Mouse (Mus musculus) ZHBTc4 (cell line): ENCODE measurements around the gene Lpcat2.

Experiments used
- DNase-seq: peaks from one replicate; pipeline ENCODE4 v3.0.0-alpha.2; 2011; ENCODE audit warnings: low read depth, low spot score

Lpcat2 gene

DNA sequence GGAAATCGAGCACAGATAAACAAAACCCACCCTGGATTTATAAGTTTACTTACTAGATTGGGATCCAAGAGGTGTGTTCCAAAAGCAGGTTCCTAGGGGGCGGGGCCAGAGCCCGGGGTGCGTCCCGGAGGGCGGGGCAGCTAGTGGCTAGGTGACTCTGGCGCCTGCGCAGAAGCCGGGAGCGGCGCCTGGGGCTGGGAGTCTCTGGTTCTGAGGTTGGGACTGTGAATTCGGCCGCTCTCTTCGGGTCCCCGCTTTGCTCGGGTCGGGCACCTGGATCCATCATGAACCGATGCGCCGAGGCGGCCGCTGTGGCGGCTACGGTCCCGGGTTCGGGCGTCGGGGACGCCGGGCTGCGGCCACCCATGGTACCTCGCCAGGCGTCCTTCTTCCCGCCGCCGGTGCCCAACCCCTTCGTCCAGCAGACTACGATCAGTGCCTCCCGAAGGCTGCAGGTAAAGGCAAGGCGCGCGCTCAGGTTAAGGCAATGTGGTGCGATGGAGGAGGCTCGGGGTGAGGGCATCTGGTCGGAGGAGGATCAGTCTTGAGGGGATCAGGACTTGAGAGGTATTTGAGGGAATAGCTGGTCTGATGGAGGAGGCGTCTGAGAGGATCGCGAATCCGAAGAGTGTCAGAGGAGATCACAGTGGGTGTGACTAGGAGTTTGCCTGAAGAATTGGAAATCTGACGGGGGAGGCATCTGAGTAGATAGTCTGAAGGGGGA lies at the start of gene Lpcat2:
Gene Lpcat2 (plus strand): TSS at position 169 of the 724 bp plus-strand sequence.
- DNase-seq, result peak; percentile 89

DNA sequence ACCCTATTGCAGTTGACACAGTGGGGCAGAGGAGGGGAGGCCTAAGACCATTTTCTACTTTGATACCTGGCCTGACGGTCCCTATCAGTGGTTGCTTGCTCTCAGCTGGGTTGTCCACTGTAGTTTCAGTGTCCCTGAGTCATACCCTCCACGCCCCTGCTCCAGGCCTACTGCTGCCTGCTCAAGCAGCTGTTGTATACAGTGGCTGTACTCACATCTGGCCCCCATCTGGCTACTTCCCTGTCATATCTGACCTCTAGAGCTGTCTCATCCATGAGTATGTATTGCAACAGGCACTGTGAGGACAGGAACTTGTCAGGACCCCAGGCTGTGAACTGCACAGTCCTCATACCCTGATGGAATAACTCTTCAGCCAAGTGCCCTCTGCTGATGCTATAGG lies 42.4 kb upstream of the Lpcat2 start:
- no peak for DNase-seq

GRCm38 (mm10) chr8:92815661-92816060 lies 39.5 kb upstream of the Lpcat2 start:
- DNase-seq, result no peak

- peak; percentile 86 for DNase-seq
Measured at GRCm38 (mm10) chr8:92817928-92818818, 37.0 kb upstream of the Lpcat2 start.

DNA sequence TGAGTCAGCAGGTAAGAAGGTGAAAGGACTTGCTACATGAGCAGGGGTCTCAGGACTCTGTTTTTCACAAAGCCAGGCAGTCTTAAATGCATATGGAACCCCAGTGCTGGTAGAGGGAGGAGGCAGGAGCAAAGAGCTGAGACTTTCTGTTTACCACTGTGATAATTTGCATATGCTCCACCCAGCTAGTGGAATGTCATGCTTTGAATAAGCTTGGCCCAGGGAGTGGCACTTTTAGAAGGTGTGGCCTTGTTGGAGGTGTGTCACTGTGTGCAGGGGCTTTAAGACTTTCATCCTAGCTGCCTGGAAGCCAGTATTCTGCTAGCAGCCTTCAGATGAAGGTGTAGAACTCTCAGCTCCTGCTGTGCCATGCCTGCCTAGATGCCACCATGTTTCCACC lies 34.0 kb upstream of the Lpcat2 start:
- peak; percentile 92 for DNase-seq

GRCm38 (mm10) chr8:92822386-92822785 lies 32.8 kb upstream of the Lpcat2 start:
- no peak for DNase-seq

GRCm38 (mm10) chr8:92825991-92826390 lies 29.1 kb upstream of the Lpcat2 start:
- DNase-seq, result no peak

GRCm38 (mm10) chr8:92827243-92828034 lies 27.7 kb upstream of the Lpcat2 start, which contains the start of gene Mmp2:
Gene Mmp2, plus strand, starts transcription at chr8:92827291.
- DNase-seq, result peak; percentile 71

GRCm38 (mm10) chr8:92828251-92828743 lies 26.8 kb upstream of the Lpcat2 start:
- no peak for DNase-seq

DNA sequence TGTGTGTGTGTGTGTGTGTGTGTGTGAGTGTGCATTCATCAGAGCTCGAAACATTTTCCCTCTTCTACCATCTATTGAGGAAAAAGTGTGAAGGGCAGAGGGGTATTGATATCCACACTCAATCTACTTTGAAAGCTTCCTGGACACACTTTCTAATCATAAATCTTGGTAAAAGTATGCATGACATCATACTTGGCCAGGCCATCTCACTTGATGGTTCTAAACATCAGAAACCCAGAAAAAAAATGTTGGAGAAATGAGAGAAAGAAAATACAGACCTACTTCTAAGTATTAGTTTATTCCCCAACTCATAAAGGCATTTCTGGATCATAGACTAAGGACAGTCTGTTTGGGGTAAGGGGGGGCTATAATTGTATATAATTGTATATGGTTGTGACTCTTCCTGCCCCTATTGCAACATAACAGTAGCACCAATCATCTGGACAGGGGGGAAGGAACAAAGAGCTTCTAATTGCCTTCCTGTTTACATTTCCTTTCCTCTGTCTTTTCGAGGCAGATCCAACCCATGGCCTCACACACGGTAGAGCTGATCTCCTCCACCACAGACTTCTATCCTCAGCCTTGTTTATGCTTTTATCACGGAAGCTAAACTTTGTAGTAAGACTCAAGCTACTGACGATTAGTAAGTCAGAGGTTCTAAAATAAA lies 20.9 kb upstream of the Lpcat2 start:
- no peak for DNase-seq

DNA sequence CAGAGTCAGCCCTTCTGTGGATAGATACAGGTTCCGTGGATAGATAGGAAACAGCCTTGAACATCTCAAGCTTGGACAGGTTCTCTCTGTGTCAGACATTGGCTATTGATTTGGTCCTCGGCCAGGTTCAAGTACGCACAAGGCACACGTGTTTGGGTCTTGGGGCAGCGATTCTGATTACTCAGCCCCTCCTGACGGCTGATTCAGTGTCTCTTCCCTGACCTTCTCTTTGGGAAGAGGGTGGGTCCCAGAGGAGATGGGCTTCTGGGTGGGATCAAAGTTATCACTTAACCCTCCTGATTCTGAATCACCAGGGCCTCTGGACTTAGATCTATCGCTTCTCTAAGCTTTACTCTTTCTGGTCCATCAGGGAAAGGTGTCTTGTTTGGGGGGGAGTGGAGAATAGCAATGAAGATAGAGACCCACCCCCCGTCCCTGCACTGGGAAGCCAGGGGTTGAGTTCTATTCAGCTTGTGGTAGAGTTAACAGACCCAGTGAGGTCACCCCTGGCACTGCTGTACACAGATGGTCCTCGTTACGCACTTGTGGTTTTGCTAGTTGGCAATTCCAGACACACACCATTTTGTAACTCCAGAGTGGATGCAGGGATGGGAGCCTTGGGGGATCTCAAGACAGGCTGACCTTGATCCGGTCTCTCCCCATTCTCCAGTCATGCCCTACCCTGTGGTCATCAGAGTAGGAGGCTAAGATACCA lies 20.2 kb upstream of the Lpcat2 start:
- no peak for DNase-seq

DNA sequence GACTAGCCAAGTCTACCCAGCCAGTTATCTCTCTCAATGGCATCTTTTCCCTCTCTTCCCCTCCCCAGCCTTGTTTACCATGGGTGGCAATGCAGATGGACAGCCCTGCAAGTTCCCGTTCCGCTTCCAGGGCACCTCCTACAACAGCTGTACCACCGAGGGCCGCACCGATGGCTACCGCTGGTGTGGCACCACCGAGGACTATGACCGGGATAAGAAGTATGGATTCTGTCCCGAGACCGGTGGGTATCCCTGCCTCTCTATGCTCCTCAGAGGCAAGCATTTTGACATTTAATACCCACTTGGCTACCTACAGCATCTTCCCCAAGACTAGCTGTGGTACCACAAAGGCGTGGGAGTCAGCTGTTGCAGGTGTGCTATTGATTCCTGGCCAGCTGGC lies 19.2 kb upstream of the Lpcat2 start:
- no peak for DNase-seq

DNA sequence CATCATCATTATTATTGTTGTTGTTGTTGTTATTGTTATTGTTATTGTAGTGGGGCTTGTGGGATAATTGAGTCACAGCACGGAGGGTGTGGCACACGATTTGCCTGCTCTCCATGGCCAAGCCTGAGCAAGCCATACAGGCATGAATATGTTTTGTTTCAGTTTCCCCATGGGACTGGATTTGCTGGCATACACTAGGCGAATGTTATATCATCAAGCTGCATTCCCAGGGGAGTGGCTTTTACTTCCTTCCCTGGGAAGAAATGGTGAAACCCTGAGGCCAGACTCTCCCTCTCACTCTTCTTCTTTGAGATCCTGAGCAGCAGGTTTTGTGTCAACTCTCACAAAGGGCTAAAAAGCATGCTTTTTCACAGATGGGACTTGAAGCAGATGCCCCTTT lies 16.5 kb upstream of the Lpcat2 start:
- DNase-seq, result no peak

GRCm38 (mm10) chr8:92839161-92839560 lies 16.0 kb upstream of the Lpcat2 start:
- DNase-seq, result no peak

GRCm38 (mm10) chr8:92839876-92840275 lies 15.3 kb upstream of the Lpcat2 start:
- no peak for DNase-seq

DNA sequence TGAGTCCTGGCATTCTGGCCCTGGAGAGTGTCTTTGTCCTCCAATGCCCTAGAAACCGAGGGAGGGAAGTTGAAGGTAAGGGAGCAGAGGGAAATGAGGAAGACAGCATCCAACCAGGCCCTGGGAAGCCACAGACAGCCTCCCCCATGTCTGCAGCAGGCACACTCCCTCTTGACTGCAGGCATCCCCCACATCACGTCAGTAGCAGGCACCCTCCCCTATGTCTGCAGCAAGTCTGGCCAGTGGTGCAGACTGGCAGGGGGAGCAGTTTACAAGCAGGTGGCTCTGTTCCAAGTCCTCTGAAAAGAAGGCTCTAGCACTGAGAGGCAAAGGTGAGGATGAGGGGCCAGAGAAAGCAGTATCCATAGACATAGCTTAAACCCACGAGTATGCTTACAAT lies 8.5 kb upstream of the Lpcat2 start:
- DNase-seq, result no peak

DNA sequence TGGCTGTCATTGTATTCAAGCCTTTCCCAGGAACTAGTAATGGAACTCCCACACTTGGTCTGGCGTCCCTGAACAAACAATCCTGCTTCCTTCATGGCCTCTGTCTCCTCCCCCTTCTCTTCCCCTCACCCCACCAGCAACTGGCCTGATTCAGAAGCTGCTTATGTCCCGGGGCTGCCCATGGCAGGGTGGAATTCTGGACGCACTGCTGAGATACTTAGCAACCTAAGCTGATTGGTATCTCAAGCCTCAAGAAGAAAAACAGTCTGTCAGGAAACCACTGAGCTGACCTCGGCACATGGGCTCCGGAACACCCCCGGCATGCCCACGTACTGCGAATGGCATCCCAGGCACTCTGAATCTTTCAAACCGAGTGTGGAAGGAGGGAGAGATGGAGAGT lies 7.8 kb upstream of the Lpcat2 start:
- DNase-seq, result no peak

GRCm38 (mm10) chr8:92849261-92849660 lies 5.9 kb upstream of the Lpcat2 start:
- DNase-seq, result peak; percentile 9

DNA sequence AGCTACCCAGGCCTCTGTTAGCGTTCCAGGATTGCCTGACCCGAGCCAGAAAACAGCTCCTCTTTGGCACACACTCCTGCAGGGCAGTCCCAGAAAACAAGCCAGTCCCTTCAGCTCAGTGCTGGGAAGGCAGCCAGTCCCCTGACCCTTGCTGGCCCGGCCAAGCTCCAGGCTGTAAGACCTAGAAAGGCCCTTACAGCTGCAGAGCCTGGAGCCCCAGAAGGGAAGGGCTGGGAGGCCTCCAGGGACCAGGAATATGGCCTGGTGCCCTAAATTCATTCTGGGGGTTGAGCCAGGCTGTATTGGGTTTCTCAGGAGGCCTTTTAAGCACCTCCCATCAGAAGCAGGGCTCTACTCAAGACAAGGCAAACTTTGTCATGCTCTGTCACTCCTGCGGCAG lies 4.9 kb upstream of the Lpcat2 start:
- no peak for DNase-seq

DNA sequence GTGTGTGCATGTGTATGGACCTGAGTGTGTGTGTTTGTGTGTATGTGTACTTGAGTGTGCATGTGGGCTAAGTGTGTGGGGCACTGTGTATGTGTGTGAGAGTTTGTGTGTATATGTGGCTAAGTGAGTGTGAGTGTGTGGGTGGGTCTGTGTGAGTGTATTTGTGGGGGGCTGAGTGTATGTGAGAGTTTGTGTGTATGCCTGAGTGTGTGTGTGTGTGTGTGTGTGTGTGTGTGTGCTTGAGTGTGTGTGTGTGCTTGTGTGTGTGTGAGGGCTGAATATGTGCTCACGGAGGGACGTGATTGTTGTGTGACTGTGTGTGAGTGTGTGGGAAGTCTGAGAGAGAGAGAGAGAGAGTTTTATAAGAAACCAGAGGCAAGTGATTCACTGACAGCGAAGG lies 3.8 kb upstream of the Lpcat2 start:
- DNase-seq, result no peak
